Mouse (Mus musculus) fat pad, adult 2 months (tissue): Measurements from ENCODE around the gene Fam98c.

ENCODE experiments used
- DNase-seq: peaks from one replicate; pipeline ENCODE4 v3.0.0-alpha.2; 2011; ENCODE audit warnings: low read depth, low spot score; ENCODE audit errors: extremely low read depth

Fam98c gene

GRCm38 (mm10) chr7:29118142-29118851 is 37.7 kb downstream of the Fam98c start:
- DNase-seq, result no peak

GRCm38 (mm10) chr7:29108992-29109955 is 46.8 kb downstream of the Fam98c start:
- peak; percentile 16 for DNase-seq
